Mouse (Mus musculus) cerebellum, postnatal 25 days (tissue): Measurements from ENCODE around the gene Zfp345.
"Not testable (repeated sequence)": the region's sequence is repeated elsewhere in the genome, so short reads cannot be mapped to it uniquely, and the experiment has no call there.

ENCODE experiments used
- DNase-seq, 2 experiments: peaks; one replicate each; pipeline ENCODE4 v3.0.0; 2021; ENCODE audit warnings: mixed read lengths in 2 of 2

The Zfp345 gene

GRCm38 (mm10) chr2:150484939-150485778 lies at the start of gene Zfp345:
Gene Zfp345, minus strand, starts transcription at chr2:150485091.
- DNase-seq, result not testable (repeated sequence)

- DNase-seq, result no peak
Measured at GRCm38 (mm10) chr2:150525703-150526207, 40.9 kb upstream of the Zfp345 start.

GRCm38 (mm10) chr2:150512837-150513236 lies 27.9 kb upstream of the Zfp345 start:
- DNase-seq, result no peak

GRCm38 (mm10) chr2:150500124-150500973 lies 15.5 kb upstream of the Zfp345 start:
- peak in 1 of 2 experiments; percentile 1 for DNase-seq

GRCm38 (mm10) chr2:150493031-150493430 lies 8.1 kb upstream of the Zfp345 start:
- no peak for DNase-seq

- peak; percentile 76 to 78 for DNase-seq
Measured at GRCm38 (mm10) chr2:150451180-150451919, 33.5 kb downstream of the Zfp345 start, which contains the start of gene Zfp442. Gene Zfp442, minus strand, starts transcription at chr2:150451486.

- DNase-seq, result not testable (repeated sequence)
Measured at GRCm38 (mm10) chr2:150439084-150439483, 45.8 kb downstream of the Zfp345 start.
